8 mouse cellular contexts compared by ENCODE assay signal in genomic region chr8:94870474-94871107, GRCm38 (mm10). TPM values are rescaled to one million over a fixed set of nuclear protein-coding genes. Genes with fewer than 3 reads are reported as not detected.
DNase-seq lines count a peak whose midpoint lies in the region; ATAC-seq and TF ChIP-seq lines count a peak whose summit lies in the region.

No protein-coding gene starts in this region.

- TF ChIP-seq CTCF in bone marrow macrophage, adult 2 months (IDR thresholded peaks at IDR 0.05; ENCODE audit: low read depth, low read length) = no peak
- TF ChIP-seq CTCF in forebrain, postnatal 0 days (IDR thresholded peaks at IDR 0.05; ENCODE audit: low read depth) = no peak
- no peak for TF ChIP-seq CTCF in kidney, postnatal 0 days (IDR thresholded peaks at IDR 0.05; ENCODE audit: low read depth)
- TF ChIP-seq CTCF in lung, adult 2 months (IDR thresholded peaks at IDR 0.05; ENCODE audit: insufficient read depth, low read length) = no peak

- H3K36me3 ChIP-seq in erythroblast, embryonic 14.5 days (ENCODE audit: control insufficient read depth) = peaks cover 86% of the 10 kb centered on the region
- peaks cover 19% of the 10 kb centered on the region for H3K36me3 ChIP-seq in forebrain, postnatal 0 days (ENCODE audit: insufficient read depth)
- peaks cover 8% of the 10 kb centered on the region; the same call in 1 of the 2 replicates for H3K36me3 ChIP-seq in kidney, postnatal 0 days (ENCODE audit: insufficient read depth, low read length)
- peaks cover 7% of the 10 kb centered on the region for H3K36me3 ChIP-seq in neural tube, embryonic 14.5 days (ENCODE audit: control insufficient read depth, insufficient read depth, low read length)

- no peak for TF ChIP-seq POLR2A in bone marrow macrophage, adult 2 months (IDR thresholded peaks at IDR 0.05; ENCODE audit: borderline replicate concordance, low read depth, low read length)
- TF ChIP-seq POLR2A in lung, adult 2 months (IDR thresholded peaks at IDR 0.05; ENCODE audit: borderline replicate concordance, extremely low read depth, low read depth, low read length) = no peak

- peaks cover 56% of the 10 kb centered on the region for H3K27me3 ChIP-seq in erythroblast, embryonic 14.5 days (ENCODE audit: control insufficient read depth)
- no peaks in the 10 kb centered on the region; the same call in 1 of the 2 replicates for H3K27me3 ChIP-seq in forebrain, postnatal 0 days (ENCODE audit: insufficient read depth, low read length)
- H3K27me3 ChIP-seq in kidney, postnatal 0 days (ENCODE audit: insufficient read depth, low read length) = no peaks in the 10 kb centered on the region
- H3K27me3 ChIP-seq in neural tube, embryonic 14.5 days (ENCODE audit: control insufficient read depth, insufficient read depth, low read length) = peaks cover 10% of the 10 kb centered on the region

- peak overlapping the region; percentile 63 for H3K9ac ChIP-seq in forebrain, postnatal 0 days
- peak overlapping the region; percentile 54 for H3K9ac ChIP-seq in kidney, postnatal 0 days (ENCODE audit: low read depth, low read length)
- H3K9ac ChIP-seq in neural tube, embryonic 14.5 days (replicated peaks; ENCODE audit: low read depth, low read length) = peak overlapping the region; percentile 72

- H3K9me3 ChIP-seq in erythroblast, embryonic 14.5 days (ENCODE audit: control insufficient read depth, low read length) = no peaks in the 10 kb centered on the region; the same call in 1 of the 2 replicates
- no peaks in the 10 kb centered on the region for H3K9me3 ChIP-seq in forebrain, postnatal 0 days (ENCODE audit: low read length)
- H3K9me3 ChIP-seq in kidney, postnatal 0 days (replicated peaks; ENCODE audit: low read length) = no peaks in the 10 kb centered on the region
- no peaks in the 10 kb centered on the region for H3K9me3 ChIP-seq in neural tube, embryonic 14.5 days (ENCODE audit: control insufficient read depth, low read length)

- H3K4me3 ChIP-seq in erythroblast, embryonic 14.5 days (replicated peaks) = peak overlapping the region; percentile 18
- peak overlapping the region; percentile 33 for H3K4me3 ChIP-seq in bone marrow macrophage, adult 2 months (ENCODE audit: insufficient read depth, low read length)
- H3K4me3 ChIP-seq in forebrain, postnatal 0 days (ENCODE audit: low read depth, low read length) = peak overlapping the region; percentile 63
- H3K4me3 ChIP-seq in kidney, postnatal 0 days (replicated peaks; ENCODE audit: low read depth, low read length) = peak overlapping the region; percentile 40
- peak overlapping the region; percentile 40 for H3K4me3 ChIP-seq in lung, adult 2 months (replicated peaks; ENCODE audit: extremely low read depth, low read depth, low read length)
- peak overlapping the region; percentile 59 for H3K4me3 ChIP-seq in neural tube, embryonic 14.5 days (ENCODE audit: low read depth, low read length)

- H3K27ac ChIP-seq in bone marrow macrophage, adult 2 months (ENCODE audit: insufficient read depth, low read depth, low read length) = no peak overlapping the region
- H3K27ac ChIP-seq in forebrain, postnatal 0 days (ENCODE audit: low read depth, low read length) = peak overlapping the region; percentile 80
- 0 out of 2 replicates have a peak overlapping the region, but pooled peaks have one; percentile 69 for H3K27ac ChIP-seq in kidney, postnatal 0 days
- peak overlapping the region; percentile 25 for H3K27ac ChIP-seq in neural tube, embryonic 14.5 days (ENCODE audit: low read depth, low read length)

- H3K4me2 ChIP-seq in forebrain, postnatal 0 days (ENCODE audit: low read depth) = peak overlapping the region; percentile 62
- H3K4me2 ChIP-seq in kidney, postnatal 0 days (ENCODE audit: low read length) = peak overlapping the region; percentile 84
- peak overlapping the region; percentile 75 for H3K4me2 ChIP-seq in neural tube, embryonic 14.5 days (ENCODE audit: low read depth, low read length)

- 5% methylated on average over 22 of the region's 22 CpGs for WGBS in forebrain, postnatal 0 days
- 6% methylated on average over 22 of the region's 22 CpGs for WGBS in kidney, postnatal 0 days
- 4% methylated on average over 22 of the region's 22 CpGs for WGBS in lung, adult 2 months
- under 1% methylated on average over 22 of the region's 22 CpGs for WGBS in neural tube, embryonic 14.5 days

- DNase-seq in forebrain, postnatal 0 days = peak; percentile 71
- DNase-seq in kidney, postnatal 0 days (ENCODE audit: low spot score) = no peak
- peak; percentile 27 for DNase-seq in lung, adult 2 months
- no peak for DNase-seq in thymus, postnatal 14 days

- peaks cover 82% of the 10 kb centered on the region for H3K4me1 ChIP-seq in erythroblast, embryonic 14.5 days (ENCODE audit: control insufficient read depth)
- H3K4me1 ChIP-seq in bone marrow macrophage, adult 2 months (ENCODE audit: control insufficient read depth, insufficient read depth, low read length) = 0 out of 2 replicates have a peak, but pooled peaks cover 2% of the 10 kb centered on the region
- peaks cover 28% of the 10 kb centered on the region for H3K4me1 ChIP-seq in forebrain, postnatal 0 days (ENCODE audit: insufficient read depth)
- peaks cover 26% of the 10 kb centered on the region for H3K4me1 ChIP-seq in kidney, postnatal 0 days (replicated peaks; ENCODE audit: insufficient read depth, low read length)
- H3K4me1 ChIP-seq in lung, adult 2 months (ENCODE audit: control insufficient read depth, insufficient read depth, low read length) = peaks cover 19% of the 10 kb centered on the region
- H3K4me1 ChIP-seq in neural tube, embryonic 14.5 days (ENCODE audit: control insufficient read depth, insufficient read depth, low read length) = peaks cover 26% of the 10 kb centered on the region

- no peak for ATAC-seq in erythroblast, adult 5-6 weeks (replicated peaks; ENCODE audit: low FRiP score, poor library complexity, severe bottlenecking)
- peak; percentile 70 for ATAC-seq in forebrain, postnatal 0 days
- no peak for ATAC-seq in kidney, postnatal 0 days (replicated peaks; ENCODE audit: low FRiP score, low read depth)
- ATAC-seq in neural tube, embryonic 14.5 days (ENCODE audit: low read depth) = peak; percentile 65

RNA-seq across cellular contexts. Expression of gene Dok4, which starts 5.5 kb away (rescaled TPM):
- polyA plus RNA-seq in erythroblast, embryonic 14.5 days (2012) = 11.8 and 12.5 TPM in 2 replicates
- 1.2 and 1.5 TPM in 2 replicates for total RNA-seq in erythroblast, adult 5-6 weeks (2015; ENCODE audit: low replicate concordance)
- total RNA-seq in erythroblast, adult 5-6 weeks (2017; ENCODE audit: low replicate concordance) = 4.0 and 6.0 TPM in 2 replicates
- polyA plus RNA-seq in bone marrow macrophage, adult 2 months (2012; ENCODE audit: insufficient read depth, insufficient read length, missing spikeins) = 3.7 and 7.4 TPM in 2 replicates
- total RNA-seq in forebrain, postnatal 0 days (2014; rRNA removed) = 123 and 171 TPM in 2 replicates
- polyA plus RNA-seq in forebrain, postnatal 0 days (2015; fragmentation: Nextera tagmentation; extraction: Ambion mirVana) = 97.5 and 117 TPM in 2 replicates
- polyA plus RNA-seq in kidney, postnatal 0 days (2015; fragmentation: Nextera tagmentation; extraction: Ambion mirVana) = 25.2 TPM in 2 replicates
- polyA plus RNA-seq in lung, adult 2 months (2012; rRNA removed) = 39.6 and 46.4 TPM in 2 replicates
- polyA plus RNA-seq in neural tube, embryonic 14.5 days (2014; fragmentation: Nextera tagmentation; extraction: Ambion mirVana) = 66.6 and 103 TPM in 2 replicates

RNA-seq across cellular contexts. Expression of gene Polr2c, which starts 13.3 kb away (rescaled TPM):
- polyA plus RNA-seq in erythroblast, embryonic 14.5 days (2012) = 3.5 and 4.1 TPM in 2 replicates
- total RNA-seq in erythroblast, adult 5-6 weeks (2015; ENCODE audit: low replicate concordance) = 29.8 and 37.4 TPM in 2 replicates
- total RNA-seq in erythroblast, adult 5-6 weeks (2017; ENCODE audit: low replicate concordance) = 26.9 and 36.0 TPM in 2 replicates
- 41.7 and 44.9 TPM in 2 replicates for polyA plus RNA-seq in bone marrow macrophage, adult 2 months (2012; ENCODE audit: insufficient read depth, insufficient read length, missing spikeins)
- total RNA-seq in forebrain, postnatal 0 days (2014; rRNA removed) = 59.5 and 82.7 TPM in 2 replicates
- 101 and 119 TPM in 2 replicates for polyA plus RNA-seq in forebrain, postnatal 0 days (2015; fragmentation: Nextera tagmentation; extraction: Ambion mirVana)
- polyA plus RNA-seq in kidney, postnatal 0 days (2015; fragmentation: Nextera tagmentation; extraction: Ambion mirVana) = 129 and 132 TPM in 2 replicates
- 81.9 and 105 TPM in 2 replicates for polyA plus RNA-seq in lung, adult 2 months (2012; rRNA removed)
- 118 TPM in 2 replicates for polyA plus RNA-seq in neural tube, embryonic 14.5 days (2014; fragmentation: Nextera tagmentation; extraction: Ambion mirVana)

RNA-seq across cellular contexts. Expression of gene Ciapin1, which starts 32.4 kb away (rescaled TPM):
- 37.6 and 98.2 TPM in 2 replicates for polyA plus RNA-seq in erythroblast, embryonic 14.5 days (2012)
- total RNA-seq in erythroblast, adult 5-6 weeks (2015; ENCODE audit: low replicate concordance) = 16.7 and 30.3 TPM in 2 replicates
- 27.0 and 27.2 TPM in 2 replicates for total RNA-seq in erythroblast, adult 5-6 weeks (2017; ENCODE audit: low replicate concordance)
- polyA plus RNA-seq in bone marrow macrophage, adult 2 months (2012; ENCODE audit: insufficient read depth, insufficient read length, missing spikeins) = 12.9 and 19.7 TPM in 2 replicates
- total RNA-seq in forebrain, postnatal 0 days (2014; rRNA removed) = 50.1 and 51.1 TPM in 2 replicates
- 108 and 120 TPM in 2 replicates for polyA plus RNA-seq in forebrain, postnatal 0 days (2015; fragmentation: Nextera tagmentation; extraction: Ambion mirVana)
- 112 and 129 TPM in 2 replicates for polyA plus RNA-seq in kidney, postnatal 0 days (2015; fragmentation: Nextera tagmentation; extraction: Ambion mirVana)
- polyA plus RNA-seq in lung, adult 2 months (2012; rRNA removed) = 22.9 and 27.8 TPM in 2 replicates
- polyA plus RNA-seq in neural tube, embryonic 14.5 days (2014; fragmentation: Nextera tagmentation; extraction: Ambion mirVana) = 149 and 174 TPM in 2 replicates

RNA-seq across cellular contexts. Expression of gene Coq9, which starts 32.5 kb away (rescaled TPM):
- polyA plus RNA-seq in erythroblast, embryonic 14.5 days (2012) = 6.4 and 9.5 TPM in 2 replicates
- total RNA-seq in erythroblast, adult 5-6 weeks (2015; ENCODE audit: low replicate concordance) = 4.4 and 10.7 TPM in 2 replicates
- 27.3 and 54.5 TPM in 2 replicates for total RNA-seq in erythroblast, adult 5-6 weeks (2017; ENCODE audit: low replicate concordance)
- polyA plus RNA-seq in bone marrow macrophage, adult 2 months (2012; ENCODE audit: insufficient read depth, insufficient read length, missing spikeins) = 33.1 and 34.1 TPM in 2 replicates
- 87.3 and 89.6 TPM in 2 replicates for total RNA-seq in forebrain, postnatal 0 days (2014; rRNA removed)
- polyA plus RNA-seq in forebrain, postnatal 0 days (2015; fragmentation: Nextera tagmentation; extraction: Ambion mirVana) = 45.4 and 52.6 TPM in 2 replicates
- polyA plus RNA-seq in kidney, postnatal 0 days (2015; fragmentation: Nextera tagmentation; extraction: Ambion mirVana) = 101 and 108 TPM in 2 replicates
- 123 and 158 TPM in 2 replicates for polyA plus RNA-seq in lung, adult 2 months (2012; rRNA removed)
- 62.3 and 67.1 TPM in 2 replicates for polyA plus RNA-seq in neural tube, embryonic 14.5 days (2014; fragmentation: Nextera tagmentation; extraction: Ambion mirVana)

RNA-seq across cellular contexts. Expression of gene Ccdc102a, which starts 47.3 kb away (rescaled TPM):
- polyA plus RNA-seq in erythroblast, embryonic 14.5 days (2012) = 0.02 and 0.06 TPM in 2 replicates
- total RNA-seq in erythroblast, adult 5-6 weeks (2015; ENCODE audit: low replicate concordance) = not detected in 2 replicates
- 1.3 and 1.4 TPM in 2 replicates for total RNA-seq in erythroblast, adult 5-6 weeks (2017; ENCODE audit: low replicate concordance)
- not detected in 2 replicates for polyA plus RNA-seq in bone marrow macrophage, adult 2 months (2012; ENCODE audit: insufficient read depth, insufficient read length, missing spikeins)
- 6.8 and 8.1 TPM in 2 replicates for total RNA-seq in forebrain, postnatal 0 days (2014; rRNA removed)
- polyA plus RNA-seq in forebrain, postnatal 0 days (2015; fragmentation: Nextera tagmentation; extraction: Ambion mirVana) = 4.4 and 4.8 TPM in 2 replicates
- polyA plus RNA-seq in kidney, postnatal 0 days (2015; fragmentation: Nextera tagmentation; extraction: Ambion mirVana) = 17.5 and 20.0 TPM in 2 replicates
- polyA plus RNA-seq in lung, adult 2 months (2012; rRNA removed) = 19.0 and 21.2 TPM in 2 replicates
- polyA plus RNA-seq in neural tube, embryonic 14.5 days (2014; fragmentation: Nextera tagmentation; extraction: Ambion mirVana) = 2.9 and 7.9 TPM in 2 replicates

Comparison
In these comparisons a context has a peak if more than half of its experiments do, and no peak if none do; other contexts are left out.
1. ATAC-seq: peak in forebrain, postnatal 0 days (single experiment) and neural tube, embryonic 14.5 days (single experiment); none in erythroblast, adult 5-6 weeks (single experiment) and kidney, postnatal 0 days (single experiment).
2. DNase-seq: peak in forebrain, postnatal 0 days (single experiment) and lung, adult 2 months (single experiment); none in kidney, postnatal 0 days (single experiment) and thymus, postnatal 14 days (single experiment).
3. Peak in every context shown above with its lines, with median percentiles within 50 percentile points of each other: H3K4me3 ChIP-seq, H3K4me2 ChIP-seq and H3K9ac ChIP-seq.